Mouse (Mus musculus) myocyte (in vitro differentiated cells): ENCODE results near the gene Krtap1-5.

ENCODE experiments used
- CEBPB ChIP-seq: IDR thresholded peaks from 2 replicates; pipeline ENCODE4 v1.6.1; 2011; ENCODE audit warnings: mild to moderate bottlenecking, moderate library complexity; ENCODE audit not compliant: poor library complexity, insufficient read depth, severe bottlenecking
- E2F4 ChIP-seq: IDR thresholded peaks from one replicate; pipeline ENCODE4 v1.6.1; 2011; ENCODE audit warnings: mild to moderate bottlenecking, control low read depth, moderate library complexity; ENCODE audit not compliant: insufficient read depth
- MAX ChIP-seq: IDR thresholded peaks from one replicate; pipeline ENCODE4 v1.6.1; 2011; ENCODE audit warnings: low read depth, mild to moderate bottlenecking, control low read depth
- MYOD1 ChIP-seq, 3 experiments: IDR thresholded peaks; one replicate each; pipeline ENCODE4 v1.6.1; 2011; ENCODE audit warnings: control low read depth in 2 of 3, low read depth in 2 of 3, mild to moderate bottlenecking in 2 of 3, moderate library complexity in 1 of 3; ENCODE audit not compliant: insufficient read length in 2 of 3, control insufficient read depth in 1 of 3
- MYOG ChIP-seq, 3 experiments: IDR thresholded peaks; one replicate each; pipeline ENCODE4 v1.6.1; 2011; ENCODE audit warnings: control low read depth in 2 of 3, low read depth in 2 of 3, mild to moderate bottlenecking in 2 of 3; ENCODE audit not compliant: insufficient read length in 2 of 3, control insufficient read depth in 1 of 3, insufficient read depth in 1 of 3
- POLR2A ChIP-seq: IDR thresholded peaks from one replicate; pipeline ENCODE4 v1.6.1; 2011; ENCODE audit warnings: low read depth, mild to moderate bottlenecking, control low read depth, moderate library complexity; ENCODE audit not compliant: insufficient read length
- POLR2AphosphoS2 ChIP-seq: IDR thresholded peaks from one replicate; pipeline ENCODE4 v1.6.1; 2011; ENCODE audit warnings: low read depth, control low read depth; ENCODE audit not compliant: insufficient read length
- REST ChIP-seq: IDR thresholded peaks from one replicate; pipeline ENCODE4 v1.6.1; 2011; ENCODE audit warnings: mild to moderate bottlenecking, control low read depth, moderate library complexity; ENCODE audit not compliant: insufficient read depth, insufficient read length
- SRF ChIP-seq: IDR thresholded peaks from one replicate; pipeline ENCODE4 v1.6.1; 2011; ENCODE audit warnings: low read depth; ENCODE audit not compliant: control insufficient read depth, insufficient read length
- TCF12 ChIP-seq: IDR thresholded peaks from one replicate; pipeline ENCODE4 v1.6.1; 2011; ENCODE audit warnings: mild to moderate bottlenecking, control low read depth; ENCODE audit not compliant: poor library complexity, insufficient read depth, severe bottlenecking
- USF1 ChIP-seq: IDR thresholded peaks from one replicate; pipeline ENCODE4 v1.6.1; 2011; ENCODE audit warnings: low read depth, mild to moderate bottlenecking, control low read depth, moderate library complexity

DNA sequence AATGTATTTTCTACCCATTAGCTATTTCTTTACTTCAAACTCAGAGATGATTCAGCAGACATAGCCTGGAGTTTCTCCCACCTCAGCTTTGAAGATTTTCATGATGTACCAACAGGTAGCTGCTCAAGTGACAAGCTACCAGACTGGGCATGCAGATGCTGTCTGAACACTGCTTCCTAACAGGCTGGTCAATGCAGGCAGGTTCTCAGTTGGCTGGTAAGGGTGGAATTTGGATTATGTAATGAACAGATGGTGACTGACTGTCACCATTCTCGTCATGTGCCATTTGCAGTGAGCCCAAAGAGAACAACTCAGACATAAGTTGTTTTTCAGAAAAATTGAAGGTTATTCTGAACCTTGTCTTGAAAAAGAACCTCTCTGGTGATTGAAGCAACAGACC is 28.3 kb upstream of the Krtap1-5 start:
- no peak for TF ChIP-seq MYOD1 (IDR thresholded peaks at IDR 0.05; ENCODE audit: control insufficient read depth in 1 of 3, insufficient read length in 2 of 3, low read depth in 2 of 3)
- no peak for TF ChIP-seq POLR2A
- TF ChIP-seq POLR2AphosphoS2: no peak
- TF ChIP-seq CEBPB: no peak
- no peak for TF ChIP-seq MYOG (IDR thresholded peaks at IDR 0.05; ENCODE audit: control insufficient read depth in 1 of 3, insufficient read depth in 1 of 3, insufficient read length in 2 of 3, low read depth in 2 of 3)
- no peak for TF ChIP-seq MAX
- TF ChIP-seq USF1: no peak
- no peak for TF ChIP-seq E2F4
- TF ChIP-seq SRF: no peak
- TF ChIP-seq TCF12: no peak
- no peak for TF ChIP-seq REST
